Mouse (Mus musculus) megakaryocyte, embryonic 14.5 days (primary cell): ENCODE measurements around the gene Tns4. TPM values are rescaled to one million over a fixed set of nuclear protein-coding genes. Genes with fewer than 3 reads are reported as not detected.
A peak's percentile ranks its signal among the peaks of the same experiment; 100 is the strongest.

ENCODE experiments used
- H3K27me3 ChIP-seq: replicated peaks from 2 replicates; pipeline ENCODE3; 2012; ENCODE audit warnings: inconsistent platforms
- H3K36me3 ChIP-seq: replicated peaks from 2 replicates; pipeline ENCODE3; 2012; ENCODE audit warnings: low read length, inconsistent platforms, mixed read lengths
- H3K4me1 ChIP-seq: 2 replicates; pipeline ENCODE4 v1.6.1; 2012; ENCODE audit warnings: inconsistent platforms
- H3K4me3 ChIP-seq: replicated peaks from 2 replicates; pipeline ENCODE3; 2012; ENCODE audit warnings: moderate library complexity, mild to moderate bottlenecking, inconsistent platforms
- H3K9me3 ChIP-seq: 2 replicates; pipeline ENCODE4 v1.6.1; 2012; ENCODE audit warnings: inconsistent platforms
- FLI1 ChIP-seq: IDR thresholded peaks from 2 replicates; pipeline ENCODE4 v1.6.1; 2012; ENCODE audit warnings: low read length, inconsistent platforms, mixed read lengths
- GATA1 ChIP-seq: IDR thresholded peaks from 3 replicates; pipeline ENCODE4 v1.6.1; 2012; ENCODE audit warnings: mixed read lengths, low read length, inconsistent platforms, borderline replicate concordance
- polyA plus RNA-seq: library from polyadenylated mRNA; stranded (reverse); fragments of >175 nt; gene quantifications from 2 replicates; pipeline ENCODE4 v1.2.3, GENCODE M21; 2012; ENCODE audit warnings: low replicate concordance; ENCODE audit not compliant: insufficient read depth

Gene Tns4
- polyA plus RNA-seq, 1 experiment: 0.93 TPM

DNA sequence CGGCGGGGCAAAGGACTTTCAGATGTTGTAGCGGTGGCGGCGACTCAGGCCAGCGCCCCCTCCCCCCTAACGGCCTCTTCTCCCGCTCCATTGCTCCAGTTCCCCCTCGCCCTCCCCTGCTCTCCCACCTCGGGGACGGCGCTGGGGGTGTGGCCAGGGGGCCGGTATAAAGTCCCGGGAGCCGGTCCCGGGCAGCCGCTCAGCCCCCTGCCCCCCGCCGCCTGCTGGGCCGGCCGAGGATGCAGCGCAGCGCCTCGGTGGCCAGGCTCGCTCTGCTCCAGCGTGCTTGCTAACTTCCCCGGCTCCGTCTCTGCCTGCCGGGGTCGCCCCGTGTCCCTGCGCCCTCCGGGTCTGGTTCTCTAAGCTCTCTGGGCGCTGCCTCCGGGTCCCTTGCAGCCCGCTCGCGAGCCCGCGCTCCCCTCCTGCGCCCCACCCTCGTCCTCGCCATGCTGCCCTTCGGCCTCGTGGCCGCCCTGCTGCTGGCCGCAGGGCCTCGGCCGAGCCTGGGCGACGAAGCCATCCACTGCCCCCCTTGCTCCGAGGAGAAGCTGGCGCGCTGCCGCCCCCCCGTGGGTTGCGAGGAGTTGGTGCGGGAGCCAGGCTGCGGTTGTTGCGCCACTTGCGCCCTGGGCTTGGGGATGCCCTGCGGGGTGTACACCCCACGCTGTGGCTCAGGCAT lies 47.9 kb downstream of the Tns4 start, which contains the start of gene Igfbp4:
Igfbp4 (plus strand) TSS at position 194 of the 679 bp plus-strand sequence.
- no peaks in the 10 kb centered on the region for H3K9me3 ChIP-seq
- no peaks in the 10 kb centered on the region for H3K36me3 ChIP-seq
- H3K4me3 ChIP-seq: peak within 1 kb of the TSS; percentile 92
- TF ChIP-seq GATA1 (no peak), FLI1 (no peak)
- H3K4me1 ChIP-seq: peaks cover 53% of the 10 kb centered on the region
- H3K27me3 ChIP-seq: peaks cover 62% of the 10 kb centered on the region

DNA sequence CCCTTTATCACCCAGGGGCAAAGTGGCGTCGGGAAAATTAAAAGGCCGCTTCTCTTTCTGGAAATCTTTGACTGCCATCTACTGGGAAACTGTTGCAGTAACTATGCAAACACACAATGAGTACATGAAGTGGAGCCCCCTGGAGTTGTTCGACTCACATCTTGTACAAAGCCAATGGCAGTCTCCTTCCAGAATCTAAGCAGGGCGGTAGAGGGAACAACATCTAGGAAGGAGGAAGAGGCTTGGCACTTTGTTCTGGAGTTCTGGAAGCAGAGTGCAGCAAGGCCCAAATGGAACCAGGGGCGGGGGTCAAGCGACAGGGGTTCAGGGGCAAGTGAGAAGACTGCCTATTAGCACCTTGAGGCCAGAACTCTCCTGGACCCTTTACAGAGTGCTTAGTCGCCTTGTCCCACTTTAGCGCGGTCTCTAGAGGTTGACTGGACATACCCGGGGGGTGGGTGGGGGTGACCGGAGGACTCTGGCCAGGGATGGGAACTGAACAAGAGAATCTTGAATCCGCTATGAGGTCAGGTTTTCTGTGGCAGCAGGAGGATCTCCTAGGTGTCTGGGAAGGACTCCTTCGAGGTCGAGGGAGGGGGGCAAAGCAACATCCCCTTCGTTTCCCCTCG lies 48.6 kb downstream of the Tns4 start:
- no peaks in the 10 kb centered on the region for H3K36me3 ChIP-seq
- peak overlapping the region; percentile 92 for H3K4me3 ChIP-seq
- H3K27me3 ChIP-seq: peaks cover 59% of the 10 kb centered on the region
- H3K4me1 ChIP-seq: peaks cover 59% of the 10 kb centered on the region
- no peaks in the 10 kb centered on the region for H3K9me3 ChIP-seq
- TF ChIP-seq FLI1: no peak

DNA sequence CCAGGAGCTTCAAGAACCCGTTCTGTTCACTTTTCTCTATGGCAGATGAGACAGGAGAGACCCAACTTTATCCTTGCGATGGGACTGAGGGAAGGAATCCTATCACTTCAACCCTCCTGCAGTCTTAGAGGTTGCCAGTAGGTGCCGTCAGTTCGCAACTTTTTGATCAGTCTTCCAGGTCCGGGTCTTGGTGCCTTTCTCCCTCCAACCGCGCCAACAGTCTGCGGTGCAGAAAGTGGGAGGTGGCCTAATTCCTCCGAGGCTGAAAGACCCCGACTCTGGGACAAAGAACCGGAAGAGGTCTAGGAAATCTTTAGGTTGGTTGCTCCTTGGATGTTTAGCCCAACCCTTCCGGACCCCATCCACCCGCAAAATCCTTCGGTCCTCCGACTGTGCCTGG lies 49.3 kb downstream of the Tns4 start:
- Histone ChIP-seq H3K4me3 (peak overlapping the region; percentile 92), H3K9me3 (no peaks in the 10 kb centered on the region), H3K27me3 (peaks cover 59% of the 10 kb centered on the region), H3K36me3 (no peaks in the 10 kb centered on the region), H3K4me1 (peaks cover 64% of the 10 kb centered on the region)
- no peak for TF ChIP-seq GATA1
- no peak for TF ChIP-seq FLI1

DNA sequence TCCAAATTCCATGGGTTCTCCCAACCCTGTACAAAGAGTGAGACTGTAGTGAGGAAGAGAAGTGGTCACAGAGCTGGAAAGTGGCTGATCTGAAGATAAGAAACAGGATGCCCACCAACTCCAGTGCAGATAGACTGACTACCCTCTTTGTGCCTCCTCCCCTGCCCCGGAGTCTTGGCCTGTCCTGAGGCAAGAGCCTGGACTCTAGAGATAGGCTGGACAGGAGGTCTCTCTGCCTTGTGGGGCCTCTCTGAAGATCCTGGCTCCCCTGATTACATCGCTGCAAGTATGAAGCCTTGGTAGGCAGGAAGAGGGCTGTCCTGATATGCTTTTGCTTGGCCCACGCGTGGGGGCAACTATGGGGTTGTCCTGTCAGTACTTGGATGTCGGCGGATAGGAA lies 52.9 kb downstream of the Tns4 start:
- peak overlapping the region; percentile 23 for H3K4me3 ChIP-seq
- no peaks in the 10 kb centered on the region for H3K9me3 ChIP-seq
- TF ChIP-seq FLI1: no peak
- no peak for TF ChIP-seq GATA1
- peaks cover 48% of the 10 kb centered on the region for H3K27me3 ChIP-seq
- H3K36me3 ChIP-seq: no peaks in the 10 kb centered on the region
- peaks cover 39% of the 10 kb centered on the region for H3K4me1 ChIP-seq

DNA sequence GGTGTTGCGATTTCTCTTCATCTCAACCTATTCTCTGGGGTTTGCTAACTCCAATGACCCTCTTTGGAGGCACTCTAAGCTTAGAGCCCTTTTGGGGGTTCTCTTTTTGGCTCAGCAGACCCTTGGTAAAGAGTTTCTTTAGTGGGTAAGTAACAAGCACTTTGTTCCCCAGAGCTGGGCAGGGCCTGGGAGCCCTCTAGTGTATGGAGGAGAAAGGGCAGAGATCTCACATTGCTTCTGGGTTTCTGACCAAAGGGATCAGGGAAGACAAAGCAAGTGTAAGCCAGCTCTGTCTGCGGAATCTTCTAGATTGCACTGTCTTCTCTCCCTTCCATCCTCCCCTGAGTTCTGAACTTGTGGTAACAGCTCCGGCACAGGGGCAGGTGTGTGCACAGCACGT lies 53.8 kb downstream of the Tns4 start:
- Histone ChIP-seq H3K4me1 (peaks cover 39% of the 10 kb centered on the region), H3K27me3 (peaks cover 46% of the 10 kb centered on the region)
- TF ChIP-seq GATA1 (no peak), FLI1 (no peak)

DNA sequence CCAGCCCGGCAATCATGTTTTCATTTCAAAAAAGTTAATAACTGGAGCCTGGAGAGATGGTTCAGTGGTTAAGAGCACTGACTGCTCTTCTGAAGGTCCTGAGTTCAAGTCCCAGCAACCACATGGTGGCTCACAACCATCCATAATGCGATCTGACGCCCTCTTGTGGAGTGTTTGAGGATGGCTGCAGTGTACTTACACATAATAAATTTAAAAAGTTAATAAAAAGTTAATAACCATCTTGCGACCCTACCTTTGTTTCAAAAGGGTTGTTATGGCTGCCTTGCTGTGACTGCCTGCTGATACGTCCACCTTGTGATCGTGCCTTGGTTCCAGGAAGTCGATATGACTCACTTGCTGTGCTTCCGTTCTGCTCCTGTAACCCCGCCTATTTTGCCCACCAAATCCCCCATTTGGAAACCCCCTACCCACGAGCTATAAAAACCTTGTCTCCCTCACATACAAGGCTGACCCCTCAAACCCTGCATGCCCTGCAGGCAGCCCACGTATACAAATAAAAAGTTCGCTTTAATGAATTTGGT lies 62.1 kb downstream of the Tns4 start:
- no peak overlapping the region for H3K4me3 ChIP-seq
- TF ChIP-seq GATA1 (no peak), FLI1 (no peak)
- peaks cover 43% of the 10 kb centered on the region for H3K4me1 ChIP-seq
- H3K27me3 ChIP-seq: peaks cover 8% of the 10 kb centered on the region
- H3K36me3 ChIP-seq: peaks cover 4% of the 10 kb centered on the region
- no peaks in the 10 kb centered on the region; the same call in 1 of the 2 replicates for H3K9me3 ChIP-seq

More for the DNA sequence above, 53.8 kb downstream of the Tns4 start:
- Histone ChIP-seq H3K36me3 (no peaks in the 10 kb centered on the region), H3K4me3 (no peak overlapping the region), H3K9me3 (no peaks in the 10 kb centered on the region)

DNA sequence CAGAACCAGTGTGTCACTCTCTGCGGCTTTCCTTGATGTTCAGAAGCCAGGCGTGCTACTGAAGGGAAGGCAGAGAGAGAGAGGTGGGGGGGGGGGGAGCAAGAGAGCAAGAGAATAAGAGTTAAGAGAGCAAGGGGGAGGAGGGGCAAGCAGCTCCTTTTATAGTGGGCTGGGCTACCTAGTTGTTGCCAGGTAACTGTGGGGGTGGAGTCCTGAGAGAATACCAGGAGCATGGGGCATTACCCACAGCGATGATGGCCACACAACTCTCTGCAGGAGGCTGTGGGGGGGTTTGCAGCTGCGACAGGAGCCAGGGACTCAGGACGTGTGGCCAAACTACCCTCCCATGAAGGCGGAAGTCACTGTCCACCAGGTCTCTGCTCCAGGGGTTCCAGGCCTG lies 63.2 kb downstream of the Tns4 start:
- Histone ChIP-seq H3K36me3 (peaks cover 15% of the 10 kb centered on the region), H3K4me1 (peaks cover 46% of the 10 kb centered on the region), H3K4me3 (no peak overlapping the region), H3K9me3 (no peaks in the 10 kb centered on the region; the same call in 1 of the 2 replicates), H3K27me3 (peaks cover 4% of the 10 kb centered on the region)
- TF ChIP-seq FLI1: no peak
- TF ChIP-seq GATA1: no peak

DNA sequence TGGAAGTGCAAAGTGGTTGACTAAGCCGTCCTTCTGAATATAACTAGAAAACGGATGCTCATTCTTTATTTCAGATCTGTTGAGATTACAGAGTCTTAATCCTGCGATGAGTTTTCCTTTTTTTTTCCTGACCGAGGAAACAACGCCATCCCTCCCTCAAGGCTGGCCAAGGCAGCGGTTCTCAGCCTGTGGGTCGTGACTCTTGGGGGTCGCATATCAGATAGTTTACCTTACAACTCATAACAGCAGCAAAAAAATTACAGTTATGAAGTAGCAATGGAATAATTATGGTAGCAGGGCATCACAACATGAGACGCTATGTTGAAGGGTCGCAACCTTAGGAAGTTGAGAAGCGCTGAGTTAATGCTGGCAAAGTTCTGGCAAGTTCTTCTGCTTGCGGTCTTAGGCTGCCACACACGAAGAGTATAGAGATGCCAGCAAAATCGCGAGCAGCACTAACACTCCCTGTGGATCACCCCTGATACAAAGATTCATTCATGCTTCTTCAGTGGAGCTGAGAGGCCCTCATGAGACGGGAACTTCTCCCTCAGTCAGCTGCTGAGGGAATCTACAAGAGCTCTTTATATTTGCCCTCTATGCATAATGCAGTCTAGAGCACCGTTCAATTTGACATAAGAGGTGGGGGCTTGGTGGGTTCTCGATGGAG lies 64.5 kb downstream of the Tns4 start:
- peaks cover 24% of the 10 kb centered on the region for H3K36me3 ChIP-seq
- H3K27me3 ChIP-seq: no peaks in the 10 kb centered on the region
- TF ChIP-seq GATA1 (no peak), FLI1 (no peak)
- H3K9me3 ChIP-seq: no peaks in the 10 kb centered on the region; the same call in 1 of the 2 replicates
- H3K4me1 ChIP-seq: peaks cover 42% of the 10 kb centered on the region
- H3K4me3 ChIP-seq: peak overlapping the region; percentile 95

DNA sequence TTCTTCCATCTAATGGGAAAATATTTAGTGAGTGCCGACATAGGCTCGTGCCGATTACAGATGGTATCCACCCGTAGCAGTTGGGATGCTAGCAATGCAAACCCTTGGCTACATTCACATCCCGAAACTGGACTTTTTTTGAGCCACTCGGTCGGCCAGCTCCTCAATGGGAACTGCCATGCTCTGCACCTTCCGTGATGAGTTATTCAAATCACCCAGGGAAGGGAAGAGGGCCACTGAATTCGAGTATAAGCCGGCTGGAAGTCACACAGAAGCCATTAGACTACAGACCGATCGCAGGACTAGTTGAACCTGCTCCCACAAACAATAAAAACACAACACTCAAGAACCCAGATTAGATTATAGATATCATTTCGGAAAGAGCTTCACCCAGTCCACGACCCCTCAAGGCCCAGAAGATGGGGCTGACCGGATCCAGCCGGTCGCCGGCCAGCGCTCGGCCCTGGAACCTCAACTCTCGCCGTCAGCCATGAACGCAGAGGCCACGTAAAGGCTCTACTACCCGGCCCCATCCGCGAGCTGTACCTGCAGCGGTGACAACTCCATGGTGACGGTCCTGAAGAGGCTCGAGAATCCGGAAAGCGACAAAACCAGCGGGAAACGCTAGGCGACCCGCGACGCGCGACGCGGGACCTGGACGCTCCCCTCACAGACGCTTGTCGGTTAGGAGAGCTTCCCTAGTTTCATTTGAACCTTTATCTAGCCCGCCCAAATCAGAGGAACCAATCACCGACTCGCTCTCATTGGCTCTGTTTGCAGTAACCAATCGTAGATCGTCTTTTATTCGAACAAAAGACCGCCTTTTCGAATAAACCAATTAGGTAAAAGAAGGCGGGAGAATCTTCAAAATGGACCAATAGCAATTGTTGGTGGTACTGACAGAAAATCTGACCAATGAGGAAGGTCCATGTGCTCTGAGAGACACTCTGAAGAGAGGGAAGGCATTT lies 65.3 kb downstream of the Tns4 start, which contains the start of gene Top2a:
Top2a (minus strand) TSS at position 690 of the 968 bp plus-strand sequence.
- Histone ChIP-seq H3K4me3 (peak within 1 kb of the TSS; percentile 95), H3K9me3 (no peaks in the 10 kb centered on the region; the same call in 1 of the 2 replicates), H3K4me1 (peaks cover 40% of the 10 kb centered on the region), H3K27me3 (no peaks in the 10 kb centered on the region), H3K36me3 (peaks cover 32% of the 10 kb centered on the region)
- peak; percentile 92; the same call in 2 of the 3 replicates for TF ChIP-seq GATA1
- TF ChIP-seq FLI1: peak; percentile 48; the same call in 1 of the 2 replicates
